ENCODE assay signal across 9 mouse cellular contexts in genomic region chr3:93593512-93593911, GRCm38 (mm10). TPM values are rescaled to one million over a fixed set of nuclear protein-coding genes. Genes with fewer than 3 reads are reported as not detected.
DNase-seq lines count a peak whose midpoint lies in the region; ATAC-seq lines count a peak whose summit lies in the region.
"Had no signal": no experiment of that assay in that cellular context is flagged by ENCODE, and none has a peak within 500 bp of the region (broad histone marks: within the 10 kb centered on the region; RNA-seq: fewer than 3 reads in every experiment).

No protein-coding gene starts in this region.

- H3K4me3 ChIP-seq in hindbrain, embryonic 10.5 days, result no peak overlapping the region
- H3K4me3 ChIP-seq in hindbrain, embryonic 13.5 days, result no peak overlapping the region
- H3K4me3 ChIP-seq: neural tube, embryonic 12.5 days had no signal

- DNase-seq in hindbrain, embryonic 10.5 days (ENCODE audit: low spot score), result peak; percentile 20
- DNase-seq in A20 (ENCODE audit: low read depth, low spot score), result peak; percentile 60
- DNase-seq in adrenal gland, adult 18-20 months (ENCODE audit: low spot score in 2 of 2), result peak; percentile 46 to 48
- DNase-seq in gastrocnemius, adult 8-10 months (ENCODE audit: low spot score in 2 of 2), result peak; percentile 13 to 27
- DNase-seq in large intestine, adult 2 months (ENCODE audit: low read depth, low spot score), result peak; percentile 58
- peak; percentile 56 for DNase-seq in retina, embryonic 14.5 days (ENCODE audit: low spot score)
- DNase-seq in right cerebral cortex, postnatal 4 days, result no peak

- 56% methylated on average over 1 of the region's 1 CpGs for WGBS in hindbrain, embryonic 10.5 days
- WGBS in hindbrain, embryonic 13.5 days, result 64% methylated on average over 1 of the region's 1 CpGs
- 76% methylated on average over 1 of the region's 1 CpGs for WGBS in large intestine, adult 2 months

- peaks cover 9% of the 10 kb centered on the region for H3K4me1 ChIP-seq in hindbrain, embryonic 10.5 days (replicated peaks)
- H3K4me1 ChIP-seq in hindbrain, embryonic 13.5 days (replicated peaks), result peaks cover 11% of the 10 kb centered on the region; the same call in 1 of the 2 replicates

- no peak overlapping the region for H3K9ac ChIP-seq in hindbrain, embryonic 13.5 days
- H3K9ac ChIP-seq: neural tube, embryonic 12.5 days had no signal

- H3K9me3 ChIP-seq in hindbrain, embryonic 10.5 days, result no peaks in the 10 kb centered on the region
- H3K9me3 ChIP-seq in hindbrain, embryonic 13.5 days, result no peaks in the 10 kb centered on the region
- H3K9me3 ChIP-seq: neural tube, embryonic 12.5 days had no signal

- H3K4me2 ChIP-seq in hindbrain, embryonic 13.5 days, result no peak overlapping the region
- H3K4me2 ChIP-seq: neural tube, embryonic 12.5 days had no signal

- H3K36me3 ChIP-seq in hindbrain, embryonic 10.5 days, result no peaks in the 10 kb centered on the region
- H3K36me3 ChIP-seq in hindbrain, embryonic 13.5 days, result no peaks in the 10 kb centered on the region
- H3K36me3 ChIP-seq: neural tube, embryonic 12.5 days had no signal

- no peaks in the 10 kb centered on the region for H3K27me3 ChIP-seq in hindbrain, embryonic 10.5 days (ENCODE audit: insufficient read depth, poor library complexity, severe bottlenecking)
- H3K27me3 ChIP-seq in hindbrain, embryonic 13.5 days, result peaks cover 22% of the 10 kb centered on the region

- no peak for ATAC-seq in hindbrain, embryonic 13.5 days (ENCODE audit: low FRiP score)

- no peak overlapping the region for H3K27ac ChIP-seq in hindbrain, embryonic 10.5 days
- H3K27ac ChIP-seq in hindbrain, embryonic 13.5 days, result no peak overlapping the region
- H3K27ac ChIP-seq: neural tube, embryonic 12.5 days had no signal

RNA-seq across cellular contexts. Expression of gene S100a10, which starts 38.6 kb away (rescaled TPM):
- polyA plus RNA-seq in hindbrain, embryonic 10.5 days (2016; fragmentation: Nextera tagmentation; extraction: Ambion mirVana), result 160 and 200 TPM in 2 replicates
- 191 and 200 TPM in 2 replicates for polyA plus RNA-seq in hindbrain, embryonic 13.5 days (2015; fragmentation: Nextera tagmentation; extraction: Ambion mirVana)
- 100 to 1,000 TPM; 159 to 177 TPM for total RNA-seq in adrenal gland, adult 18-20 months (2021)
- 10 to 100 TPM; 16.5 to 34.3 (median 26.9) TPM for total RNA-seq in gastrocnemius, adult 8-10 months (2022)
- polyA plus RNA-seq in large intestine, adult 2 months (2012; rRNA removed), result 437 and 499 TPM in 2 replicates

RNA-seq across cellular contexts. Expression of gene Tdpoz2, which starts 59.0 kb away (rescaled TPM):
- not detected in 2 replicates for polyA plus RNA-seq in hindbrain, embryonic 10.5 days (2016; fragmentation: Nextera tagmentation; extraction: Ambion mirVana)
- not detected in 2 replicates for polyA plus RNA-seq in hindbrain, embryonic 13.5 days (2015; fragmentation: Nextera tagmentation; extraction: Ambion mirVana)
- total RNA-seq in adrenal gland, adult 18-20 months (2021), result not detected
- total RNA-seq in gastrocnemius, adult 8-10 months (2022), result not detected
- polyA plus RNA-seq in large intestine, adult 2 months (2012; rRNA removed), result not detected in 2 replicates
- polyA plus RNA-seq: neural tube, embryonic 12.5 days had no signal
